Mouse (Mus musculus): ENCODE measurements at regions not wholly inside any gene's neighbourhood (a gene's known extent, or its start where the extent isn't known, plus 50 kb on each side); places are given as distances from the start of the nearest gene placed in this dataset.

DNA sequence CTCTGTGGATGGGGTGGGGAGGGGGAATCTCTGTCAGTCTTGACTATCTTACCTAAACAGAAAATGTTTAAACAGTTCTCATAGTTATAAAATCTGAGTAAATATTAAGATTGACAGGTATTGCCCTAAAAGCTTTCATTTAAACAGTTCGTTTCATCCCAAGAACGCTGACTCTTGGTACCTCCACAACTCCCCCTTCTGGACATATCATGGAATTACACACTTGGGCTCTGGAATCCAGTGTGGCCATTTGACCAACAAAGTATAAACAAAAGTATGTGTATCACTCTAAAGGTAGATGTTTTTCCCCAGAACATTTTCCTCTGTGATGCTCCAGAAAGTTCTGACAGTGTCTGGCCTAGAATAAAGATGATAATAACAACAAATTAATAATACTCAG is 63.5 kb upstream of the Sox9 start:
- no peak for DNase-seq (ENCODE audit: low spot score in 2 of 2)

GRCm38 (mm10) chr11:112720652-112721051 is 61.4 kb upstream of the Sox9 start:
- no peak for DNase-seq (ENCODE audit: low spot score in 2 of 2)

- DNase-seq (ENCODE audit: low spot score in 2 of 2) = no peak
Measured at GRCm38 (mm10) chr11:112722936-112723335, 59.1 kb upstream of the Sox9 start.

DNA sequence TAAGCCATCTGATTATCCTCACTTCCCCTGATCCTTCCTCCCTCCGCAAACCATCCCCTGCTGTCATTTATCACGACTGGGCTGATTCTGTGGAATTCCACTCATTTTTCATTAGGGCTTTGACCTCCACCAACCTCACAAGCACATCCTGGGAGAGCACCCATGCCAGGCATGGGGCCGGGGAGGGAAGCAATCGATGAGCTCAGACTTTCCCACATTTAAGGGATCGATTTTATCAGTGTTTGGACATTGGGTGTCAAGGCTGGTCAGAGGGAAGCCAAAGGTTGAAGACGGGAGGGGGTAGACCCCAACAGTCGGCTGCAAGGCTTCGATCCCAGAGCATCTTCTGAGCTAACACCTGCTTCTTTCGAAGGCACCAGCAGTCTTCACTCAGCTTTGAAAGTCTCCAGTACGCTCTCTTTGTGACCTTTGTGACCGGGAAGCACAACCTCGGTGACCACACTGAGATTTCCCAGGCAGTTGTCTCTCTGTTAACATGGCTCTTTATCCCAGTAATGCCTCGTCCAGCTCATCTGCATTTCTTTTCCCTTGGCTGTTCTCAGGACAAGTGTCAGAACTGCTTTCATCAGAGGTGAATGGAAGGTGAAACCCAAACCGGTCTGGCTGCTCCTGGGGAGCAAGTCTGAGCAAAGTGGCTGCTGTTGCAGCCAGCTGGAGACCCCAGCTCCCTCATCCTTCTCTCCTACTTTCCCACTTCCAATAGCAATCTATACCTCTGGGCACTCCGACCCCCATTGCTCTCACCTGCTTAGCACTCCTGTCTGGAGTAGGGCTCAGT is 53.7 kb upstream of the Sox9 start:
- DNase-seq (ENCODE audit: low spot score in 2 of 2) = no peak
